Mouse (Mus musculus) layer of hippocampus, adult 9-11 months (tissue): ENCODE data around the gene Usp22.
"Not testable (repeated sequence)": the region's sequence is repeated elsewhere in the genome, so short reads cannot be mapped to it uniquely, and the experiment has no call there.

ENCODE experiments used
- DNase-seq: peaks from one replicate; pipeline ENCODE4 v3.0.0; 2022

The Usp22 gene

GRCm38 (mm10) chr11:61183820-61184219 is 9.0 kb upstream of the Usp22 start:
- no peak for DNase-seq

- DNase-seq = no peak
These were observed 6.8 kb upstream of the Usp22 start for GRCm38 (mm10) chr11:61181624-61182023.

- peak; percentile 31 for DNase-seq
These were observed 5.5 kb upstream of the Usp22 start for GRCm38 (mm10) chr11:61180361-61180760.

GRCm38 (mm10) chr11:61176321-61176720 is 1.5 kb upstream of the Usp22 start:
- DNase-seq = no peak

GRCm38 (mm10) chr11:61175778-61176177 is 923 bp upstream of the Usp22 start:
- no peak for DNase-seq

GRCm38 (mm10) chr11:61174291-61174820 is 499 bp downstream of the Usp22 start:
- DNase-seq = peak; percentile 40

GRCm38 (mm10) chr11:61173477-61173876 is 1.4 kb downstream of the Usp22 start:
- not testable (repeated sequence) for DNase-seq

GRCm38 (mm10) chr11:61170184-61170583 is 4.7 kb downstream of the Usp22 start:
- DNase-seq = no peak

- DNase-seq = no peak
These were observed 10.0 kb downstream of the Usp22 start for GRCm38 (mm10) chr11:61164881-61165280.

- no peak for DNase-seq
These were observed 10.5 kb downstream of the Usp22 start for GRCm38 (mm10) chr11:61164366-61164765.

- no peak for DNase-seq
These were observed 11.5 kb downstream of the Usp22 start for GRCm38 (mm10) chr11:61163341-61163740.

- DNase-seq = no peak
These were observed 12.1 kb downstream of the Usp22 start for GRCm38 (mm10) chr11:61162776-61163175.

GRCm38 (mm10) chr11:61161121-61161520 is 13.7 kb downstream of the Usp22 start:
- no peak for DNase-seq

- no peak for DNase-seq
These were observed 14.8 kb downstream of the Usp22 start for GRCm38 (mm10) chr11:61159796-61160732.

- no peak for DNase-seq
These were observed 16.7 kb downstream of the Usp22 start for GRCm38 (mm10) chr11:61158141-61158540.

GRCm38 (mm10) chr11:61155727-61156126 is 19.1 kb downstream of the Usp22 start:
- DNase-seq = peak; percentile 69

GRCm38 (mm10) chr11:61150233-61151001 is 24.4 kb downstream of the Usp22 start:
- DNase-seq = peak; percentile 45

- no peak for DNase-seq
These were observed 27.6 kb downstream of the Usp22 start for GRCm38 (mm10) chr11:61147300-61147683.

GRCm38 (mm10) chr11:61146645-61147299 is 28.1 kb downstream of the Usp22 start:
- DNase-seq = no peak

- DNase-seq = no peak
These were observed 29.3 kb downstream of the Usp22 start for GRCm38 (mm10) chr11:61145551-61145950.

GRCm38 (mm10) chr11:61143564-61144469 is 31.0 kb downstream of the Usp22 start:
- DNase-seq = no peak
